Mouse (Mus musculus): ENCODE results near the gene Nrm. TPM values are rescaled to one million over a fixed set of nuclear protein-coding genes. Genes with fewer than 3 reads are reported as not detected.
A peak's percentile ranks its signal among the peaks of the same experiment; 100 is the strongest.

Gene Nrm
- total and polyA plus RNA-seq, 2 experiments from 2014 or later, result 9.7 to 13.1 TPM

DNA sequence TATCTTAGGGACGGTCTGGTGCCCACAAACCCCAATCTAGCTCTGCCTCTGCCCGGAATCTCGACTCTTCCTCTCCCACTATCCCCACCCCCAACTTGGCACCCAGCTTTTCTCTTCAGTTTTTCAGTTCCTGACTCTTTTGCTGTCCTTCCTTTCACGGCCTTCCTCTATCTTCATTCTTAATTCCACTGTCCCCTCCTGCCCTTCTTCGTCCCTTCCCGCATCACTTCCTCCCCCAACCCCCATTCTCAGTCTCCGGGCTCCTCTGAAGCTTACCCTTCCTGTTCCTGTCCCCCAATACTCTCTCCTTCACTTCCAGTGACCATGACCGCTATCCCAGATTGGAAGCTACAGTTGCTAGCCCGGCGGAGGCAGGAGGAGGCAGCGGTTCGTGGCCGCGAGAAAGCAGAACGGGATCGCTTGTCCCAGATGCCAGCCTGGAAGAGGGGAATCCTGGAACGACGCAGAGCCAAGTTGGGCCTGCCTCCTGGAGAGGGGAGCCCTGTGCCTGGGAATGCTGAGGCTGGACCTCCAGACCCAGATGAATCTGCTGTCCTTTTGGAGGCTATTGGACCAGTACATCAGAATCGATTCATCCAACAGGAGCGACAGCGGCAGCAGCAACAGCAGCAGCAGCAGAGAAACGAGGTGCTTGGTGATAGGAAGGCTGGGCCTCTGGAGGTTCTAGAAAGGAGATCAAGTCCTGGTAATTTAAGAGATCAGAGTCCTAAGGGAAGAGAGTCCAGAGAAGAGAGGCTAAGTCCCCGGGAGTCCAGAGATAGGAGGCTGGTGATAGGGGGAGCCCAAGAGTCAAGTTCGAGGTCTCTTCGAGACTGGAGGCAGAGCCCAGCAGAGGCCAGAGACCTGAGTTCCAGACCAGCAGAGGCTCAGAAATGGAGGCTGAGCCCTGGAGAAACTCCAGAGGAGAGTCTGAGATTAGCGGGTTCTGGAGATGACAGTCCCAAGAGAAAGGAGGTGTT, 6.1 kb downstream of the Nrm start:
- DNase-seq, result no peak
- WGBS, result 8% methylated on average over 26 of the region's 26 CpGs

DNA sequence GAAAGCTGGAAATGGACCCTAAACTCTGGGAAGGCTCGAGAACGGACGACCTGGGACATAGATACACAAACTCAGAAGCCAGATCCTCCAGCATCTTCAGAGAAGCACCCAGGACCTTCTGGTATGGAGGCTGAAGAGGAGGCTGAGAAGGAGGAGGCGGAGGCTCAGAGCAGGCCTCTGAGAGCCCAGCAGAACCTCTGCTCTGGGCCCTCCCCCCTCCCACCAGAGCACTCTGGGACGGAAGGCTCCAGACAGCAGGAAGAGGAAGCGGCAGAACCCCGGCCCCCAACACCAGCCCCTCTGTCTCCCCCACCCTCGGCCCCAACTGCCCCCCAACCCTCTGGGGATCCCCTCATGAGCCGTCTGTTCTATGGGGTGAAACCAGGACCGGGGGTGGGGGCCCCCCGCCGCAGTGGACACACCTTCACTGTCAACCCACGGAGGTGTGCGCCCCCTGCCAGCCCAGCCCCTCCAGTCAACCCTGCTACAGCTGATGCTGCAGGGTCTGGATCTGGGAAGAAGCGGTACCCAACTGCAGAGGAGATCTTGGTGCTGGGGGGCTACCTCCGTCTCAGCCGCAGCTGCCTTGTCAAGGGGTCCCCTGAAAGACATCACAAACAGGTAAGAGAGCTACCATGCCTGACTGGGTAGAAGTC, 7.2 kb downstream of the Nrm start:
- ATAC-seq (no peak), DNase-seq (no peak)
- Histone ChIP-seq H3K27ac (ENCODE audit: low read depth, low read length) (peak overlapping the region; percentile 24), H3K27me3 (ENCODE audit: insufficient read depth, low read length) (no peaks in the 10 kb centered on the region), H3K9ac (peak overlapping the region; percentile 50), H3K4me1 (ENCODE audit: insufficient read depth) (peaks cover 24% of the 10 kb centered on the region), H3K4me3 (ENCODE audit: low read depth, low read length) (peak overlapping the region; percentile 70), H3K36me3 (ENCODE audit: insufficient read depth) (no peaks in the 10 kb centered on the region), H3K4me2 (ENCODE audit: low read depth) (peak overlapping the region; percentile 56), H3K9me3 (ENCODE audit: low read length) (no peaks in the 10 kb centered on the region)
- peak; percentile 18; the same call in 1 of the 2 replicates for TF ChIP-seq CTCF (IDR thresholded peaks at IDR 0.05; ENCODE audit: low read depth)
- 29% methylated on average over 17 of the region's 17 CpGs for WGBS

More for the DNA sequence above, 6.1 kb downstream of the Nrm start:
- Histone ChIP-seq H3K4me2 (ENCODE audit: low read depth) (peak overlapping the region; percentile 56), H3K4me3 (ENCODE audit: low read depth, low read length) (peak overlapping the region; percentile 70), H3K27ac (ENCODE audit: low read depth, low read length) (peak overlapping the region; percentile 83), H3K27me3 (ENCODE audit: insufficient read depth, low read length) (no peaks in the 10 kb centered on the region), H3K36me3 (ENCODE audit: insufficient read depth) (no peaks in the 10 kb centered on the region), H3K4me1 (ENCODE audit: insufficient read depth) (peaks cover 24% of the 10 kb centered on the region), H3K9me3 (ENCODE audit: low read length) (no peaks in the 10 kb centered on the region), H3K9ac (peak overlapping the region; percentile 61)
- TF ChIP-seq CTCF (IDR thresholded peaks at IDR 0.05; ENCODE audit: low read depth), result 0 out of 2 replicates have a peak, but pooled peaks have one; percentile 1
- ATAC-seq, result no peak

DNA sequence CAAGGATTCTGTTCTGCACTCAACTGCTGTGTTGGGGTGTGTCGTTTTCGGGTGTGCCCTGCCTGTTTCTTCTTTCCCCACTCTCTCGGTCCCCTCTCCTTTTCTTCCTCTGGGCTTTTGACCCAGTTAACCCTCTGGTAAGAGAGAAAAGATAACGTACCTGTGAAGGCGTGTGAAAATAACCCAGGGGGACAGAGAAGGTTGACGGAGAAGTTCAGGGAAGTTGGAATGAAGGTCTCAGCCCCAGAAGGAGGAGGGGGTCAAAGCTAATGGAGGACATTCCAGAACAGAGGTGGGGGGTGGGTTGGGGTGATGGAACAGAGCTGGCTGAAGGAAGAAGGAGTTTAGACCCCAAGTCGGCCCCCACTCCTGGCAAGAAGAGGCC, 7.8 kb downstream of the Nrm start:
- 3% methylated on average over 7 of the region's 7 CpGs for WGBS
- ATAC-seq (no peak), DNase-seq (no peak)
- Histone ChIP-seq H3K9ac (peak overlapping the region; percentile 50), H3K27me3 (ENCODE audit: insufficient read depth, low read length) (no peaks in the 10 kb centered on the region), H3K27ac (ENCODE audit: low read depth, low read length) (peak overlapping the region; percentile 54; the same call in 1 of the 2 replicates), H3K4me1 (ENCODE audit: insufficient read depth) (peaks cover 24% of the 10 kb centered on the region), H3K4me3 (ENCODE audit: low read depth, low read length) (peak overlapping the region; percentile 70), H3K9me3 (ENCODE audit: low read length) (no peaks in the 10 kb centered on the region), H3K36me3 (ENCODE audit: insufficient read depth) (no peaks in the 10 kb centered on the region), H3K4me2 (ENCODE audit: low read depth) (peak overlapping the region; percentile 56)
- TF ChIP-seq CTCF (IDR thresholded peaks at IDR 0.05; ENCODE audit: low read depth), result no peak

DNA sequence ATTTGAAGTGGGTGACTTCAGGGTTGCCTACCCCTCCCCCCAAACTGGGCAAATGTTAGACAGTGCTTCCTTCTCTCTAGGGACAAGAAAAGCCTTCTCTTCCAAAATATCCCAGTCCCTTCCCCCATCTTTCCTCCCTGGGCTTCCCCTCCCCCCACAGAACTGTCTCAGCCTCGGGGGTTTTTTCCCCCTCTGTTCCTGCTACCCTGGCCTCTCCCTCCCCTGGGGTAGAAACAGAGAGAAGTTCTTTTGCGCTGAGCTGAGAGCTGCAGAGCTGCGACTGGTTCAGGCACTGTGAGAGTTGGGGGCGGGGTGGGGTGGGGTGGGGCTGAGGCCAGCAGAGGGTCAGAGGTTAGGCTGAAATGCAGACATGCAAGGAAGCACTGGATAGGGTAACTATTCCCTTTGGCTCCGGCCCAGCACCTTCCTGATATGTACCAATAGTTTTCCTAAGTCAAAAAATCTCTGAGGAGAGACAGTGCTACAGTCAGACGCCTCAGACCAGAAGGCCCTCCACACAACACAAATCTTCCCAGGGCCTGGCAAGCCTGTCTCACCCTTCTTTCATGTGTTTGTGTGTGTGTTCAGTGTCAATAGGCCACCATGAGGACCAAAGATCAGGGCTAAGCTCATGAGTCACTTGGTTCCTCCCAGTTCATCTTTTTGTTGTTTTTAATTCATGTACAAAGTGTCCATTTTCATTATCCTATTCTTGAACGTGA, 8.4 kb downstream of the Nrm start:
- 0 out of 2 replicates have a peak, but pooled peaks cover 4% of the 10 kb centered on the region for H3K36me3 ChIP-seq (ENCODE audit: insufficient read depth)
- ATAC-seq (no peak), DNase-seq (no peak)
- H3K4me1 ChIP-seq (ENCODE audit: insufficient read depth), result peaks cover 24% of the 10 kb centered on the region
- peak overlapping the region; percentile 50 for H3K9ac ChIP-seq
- peak overlapping the region; percentile 56 for H3K4me2 ChIP-seq (ENCODE audit: low read depth)
- no peaks in the 10 kb centered on the region for H3K27me3 ChIP-seq (ENCODE audit: insufficient read depth, low read length)
- peak overlapping the region; percentile 70 for H3K4me3 ChIP-seq (ENCODE audit: low read depth, low read length)
- TF ChIP-seq CTCF (IDR thresholded peaks at IDR 0.05; ENCODE audit: low read depth), result no peak
- no peaks in the 10 kb centered on the region for H3K9me3 ChIP-seq (ENCODE audit: low read length)
- WGBS, result 6% methylated on average over 7 of the region's 7 CpGs
- peak overlapping the region; percentile 54 for H3K27ac ChIP-seq (ENCODE audit: low read depth, low read length)

DNA sequence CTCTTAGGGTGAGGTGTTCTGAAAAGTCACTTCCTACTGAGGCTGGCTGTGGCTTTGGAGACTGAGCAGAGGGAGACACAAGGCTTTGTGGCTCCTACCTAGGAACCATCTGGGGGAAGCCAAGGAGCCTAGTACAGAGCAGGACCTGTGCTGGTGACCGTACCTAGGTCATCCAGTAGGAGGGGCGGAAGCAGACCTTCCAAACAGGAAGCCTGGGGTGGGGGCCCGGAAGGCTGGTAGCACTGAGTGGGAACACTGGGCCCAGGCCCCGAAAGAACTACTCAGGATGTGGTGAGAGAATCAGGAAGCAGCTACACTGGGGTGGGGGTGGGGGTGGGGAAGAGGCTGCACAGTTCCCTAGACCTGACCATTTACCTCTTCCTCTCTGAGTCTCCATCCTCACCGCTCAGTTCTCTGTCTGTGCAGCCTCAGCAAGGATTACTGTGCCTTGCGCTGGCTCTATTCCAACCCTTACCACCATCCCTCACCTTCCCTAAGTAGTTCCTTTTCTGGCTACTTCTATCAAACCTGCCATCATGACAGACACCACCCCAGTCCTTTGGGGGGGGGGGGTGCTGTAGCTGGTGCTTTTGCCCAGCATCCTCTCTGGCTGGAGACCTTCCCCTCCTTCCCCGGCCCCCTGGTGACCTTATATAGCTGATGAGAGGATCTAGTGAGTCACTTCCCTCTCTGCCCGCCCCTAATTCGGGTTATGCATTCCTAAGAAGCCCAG, 9.2 kb downstream of the Nrm start:
- H3K27me3 ChIP-seq (ENCODE audit: insufficient read depth, low read length), result no peaks in the 10 kb centered on the region
- peaks cover 24% of the 10 kb centered on the region; the same call in 1 of the 2 replicates for H3K4me1 ChIP-seq (ENCODE audit: insufficient read depth)
- peak overlapping the region; percentile 56 for H3K4me2 ChIP-seq (ENCODE audit: low read depth)
- peak overlapping the region; percentile 2; the same call in 1 of the 2 replicates for H3K9ac ChIP-seq
- H3K36me3 ChIP-seq (ENCODE audit: insufficient read depth), result 0 out of 2 replicates have a peak, but pooled peaks cover 12% of the 10 kb centered on the region
- peak overlapping the region; percentile 70 for H3K4me3 ChIP-seq (ENCODE audit: low read depth, low read length)
- TF ChIP-seq CTCF (IDR thresholded peaks at IDR 0.05; ENCODE audit: low read depth), result no peak
- WGBS, result 71% methylated on average over 9 of the region's 9 CpGs
- ATAC-seq (no peak), DNase-seq (no peak)
- H3K27ac ChIP-seq (ENCODE audit: low read depth, low read length), result peak overlapping the region; percentile 40; the same call in 1 of the 2 replicates
- no peaks in the 10 kb centered on the region for H3K9me3 ChIP-seq (ENCODE audit: low read length)

Data from forebrain, postnatal 0 days (tissue).